8 mouse cellular contexts compared by ENCODE assay signal in genomic region chr12:99519191-99519614, GRCm38 (mm10). TPM values are rescaled to one million over a fixed set of nuclear protein-coding genes. Genes with fewer than 3 reads are reported as not detected.
DNase-seq lines count a peak whose midpoint lies in the region; ATAC-seq lines count a peak whose summit lies in the region.
"Had no signal": no experiment of that assay in that cellular context is flagged by ENCODE, and none has a peak within 500 bp of the region (broad histone marks: within the 10 kb centered on the region; RNA-seq: fewer than 3 reads in every experiment).

No protein-coding gene starts in this region.

- intact Hi-C loops in gastrocnemius, postnatal 14 days (cut with DNase I; ENCODE audit: low total_unique reads): no loop called here

- H3K9me3 ChIP-seq in heart, embryonic 16.5 days (replicated peaks; ENCODE audit: control insufficient read depth, low read length): no peaks in the 10 kb centered on the region
- no peaks in the 10 kb centered on the region for H3K9me3 ChIP-seq in kidney, embryonic 16.5 days (ENCODE audit: low read length)
- H3K9me3 ChIP-seq: liver, embryonic 15.5 days had no signal

- H3K4me3 ChIP-seq in heart, embryonic 16.5 days (ENCODE audit: low read length): no peak overlapping the region
- H3K4me3 ChIP-seq in kidney, embryonic 16.5 days (ENCODE audit: low read length): no peak overlapping the region
- H3K4me3 ChIP-seq: liver, embryonic 15.5 days had no signal

- DNase-seq in lung, postnatal 10 days: peak; percentile 11
- no peak for DNase-seq in lung, postnatal 14 days
- peak; percentile 35 for DNase-seq in cerebellum, adult 8-10 months
- peak; percentile 70 for DNase-seq in retina, embryonic 14.5 days (ENCODE audit: low spot score)
- no peak for DNase-seq in gastrocnemius, postnatal 14 days

- no peaks in the 10 kb centered on the region for H3K27me3 ChIP-seq in heart, embryonic 16.5 days (ENCODE audit: control insufficient read depth, insufficient read depth, low read length)
- H3K27me3 ChIP-seq in kidney, embryonic 16.5 days (ENCODE audit: insufficient read depth, low read length): no peaks in the 10 kb centered on the region
- H3K27me3 ChIP-seq: liver, embryonic 15.5 days had no signal

- 46% methylated on average over 9 of the region's 9 CpGs for WGBS in heart, embryonic 16.5 days
- 53% methylated on average over 9 of the region's 9 CpGs for WGBS in kidney, embryonic 16.5 days

- H3K4me2 ChIP-seq in heart, embryonic 16.5 days (ENCODE audit: low read depth, low read length): peak overlapping the region; percentile 30; the same call in 1 of the 2 replicates
- H3K4me2 ChIP-seq in kidney, embryonic 16.5 days (replicated peaks; ENCODE audit: low read depth, low read length): no peak overlapping the region
- H3K4me2 ChIP-seq: liver, embryonic 15.5 days had no signal

- H3K36me3 ChIP-seq in heart, embryonic 16.5 days (ENCODE audit: control insufficient read depth, insufficient read depth): no peaks in the 10 kb centered on the region
- H3K36me3 ChIP-seq in kidney, embryonic 16.5 days (ENCODE audit: insufficient read depth, low read length): no peaks in the 10 kb centered on the region
- H3K36me3 ChIP-seq: liver, embryonic 15.5 days had no signal

- H3K9ac ChIP-seq in heart, embryonic 16.5 days (ENCODE audit: low read length): peak overlapping the region; percentile 52; the same call in 1 of the 2 replicates
- H3K9ac ChIP-seq in kidney, embryonic 16.5 days (replicated peaks; ENCODE audit: low read length): no peak overlapping the region
- H3K9ac ChIP-seq: liver, embryonic 15.5 days had no signal

- peak overlapping the region; percentile 30; the same call in 1 of the 2 replicates for H3K27ac ChIP-seq in heart, embryonic 16.5 days (ENCODE audit: low read length)
- H3K27ac ChIP-seq in kidney, embryonic 16.5 days (ENCODE audit: low read length): no peak overlapping the region
- H3K27ac ChIP-seq: liver, embryonic 15.5 days had no signal

- peaks cover 11% of the 10 kb centered on the region for H3K4me1 ChIP-seq in heart, embryonic 16.5 days (ENCODE audit: control insufficient read depth, insufficient read depth, low read length)
- H3K4me1 ChIP-seq in kidney, embryonic 16.5 days (ENCODE audit: insufficient read depth, low read length): no peaks in the 10 kb centered on the region

- no peak; the same call in 1 of the 2 replicates for ATAC-seq in heart, embryonic 16.5 days (replicated peaks; ENCODE audit: extremely low read depth, insufficient read depth, low FRiP score)
- no peak for ATAC-seq in kidney, embryonic 16.5 days (ENCODE audit: low FRiP score, low TSS enrichment)

RNA-seq across cellular contexts. Expression of gene Foxn3, which starts 44.2 kb away (rescaled TPM):
- polyA plus RNA-seq in heart, embryonic 16.5 days (2015; fragmentation: Nextera tagmentation; extraction: Ambion mirVana): 52.1 and 57.2 TPM in 2 replicates
- 54.0 and 59.1 TPM in 2 replicates for polyA plus RNA-seq in kidney, embryonic 16.5 days (2015; fragmentation: Nextera tagmentation; extraction: Ambion mirVana)
- 100 to 1,000 TPM; 194 TPM for total RNA-seq in gastrocnemius, postnatal 14 days (2021)

Comparison
In these comparisons a context has a peak if more than half of its experiments do, and no peak if none do; other contexts are left out.
1. DNase-seq: peak in lung, postnatal 10 days (single experiment), cerebellum, adult 8-10 months (single experiment) and retina, embryonic 14.5 days (single experiment); none in lung, postnatal 14 days (single experiment) and gastrocnemius, postnatal 14 days (single experiment).